ENCODE assay signal across 20 mouse cellular contexts in the genomic region with DNA sequence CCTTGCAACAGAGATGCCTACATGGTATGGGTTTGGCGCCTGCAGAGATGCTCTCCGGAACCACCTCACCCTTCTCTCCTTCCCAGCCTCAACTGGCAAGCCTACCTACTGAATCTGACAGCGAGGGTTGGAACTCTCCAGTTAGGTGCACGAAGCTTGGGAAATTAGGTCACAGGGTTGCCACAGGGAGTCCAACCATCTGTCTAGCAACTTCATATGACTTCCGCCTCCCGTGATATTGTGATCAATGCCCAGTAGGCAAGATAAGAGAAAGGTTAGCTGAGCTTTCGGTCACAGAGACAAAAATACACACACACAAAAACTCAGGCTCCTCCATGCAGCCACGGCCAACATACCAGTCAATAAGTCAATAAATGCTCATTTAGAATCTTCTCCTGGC. TPM values are rescaled to one million over a fixed set of nuclear protein-coding genes. Genes with fewer than 3 reads are reported as not detected.
DNase-seq lines count a peak whose midpoint lies in the region; ATAC-seq lines count a peak whose summit lies in the region.
"Had no signal": no experiment of that assay in that cellular context is flagged by ENCODE, and none has a peak within 500 bp of the region (broad histone marks: within the 10 kb centered on the region; RNA-seq: fewer than 3 reads in every experiment).

No protein-coding gene starts in this region.

- ATAC-seq in heart, embryonic 11.5 days (replicated peaks; ENCODE audit: insufficient number of reproducible peaks, low FRiP score, low TSS enrichment) = no peak
- ATAC-seq in limb, embryonic 12.5 days (ENCODE audit: insufficient number of reproducible peaks, insufficient read depth, low FRiP score, low TSS enrichment, low read depth) = no peak
- ATAC-seq in CD4-positive, CD25-positive, alpha-beta regulatory T cell, adult 4 months = no peak
- ATAC-seq in hindbrain, embryonic 12.5 days (ENCODE audit: low FRiP score) = no peak
- ATAC-seq: forebrain, embryonic 14.5 days; liver, postnatal 0 days; midbrain, embryonic 13.5 days had no signal

- no peak overlapping the region for H3K27ac ChIP-seq in heart, embryonic 11.5 days (ENCODE audit: low read depth, low read length)
- H3K27ac ChIP-seq in limb, embryonic 12.5 days = peak overlapping the region; percentile 74
- H3K27ac ChIP-seq in hindbrain, embryonic 12.5 days = no peak overlapping the region
- H3K27ac ChIP-seq: heart, embryonic 10.5 days; hindbrain, embryonic 13.5 days; limb, embryonic 15.5 days; midbrain, embryonic 13.5 days; neural tube, embryonic 13.5 days had no signal

- WGBS in heart, embryonic 11.5 days (ENCODE audit: insufficient replicate concordance) = 68% methylated on average over 8 of the region's 8 CpGs
- 69% methylated on average over 8 of the region's 8 CpGs for WGBS in limb, embryonic 12.5 days
- WGBS in hindbrain, embryonic 12.5 days = 78% methylated on average over 8 of the region's 8 CpGs

- H3K4me3 ChIP-seq in heart, embryonic 11.5 days (ENCODE audit: low read depth, low read length) = no peak overlapping the region
- H3K4me3 ChIP-seq in limb, embryonic 12.5 days (replicated peaks) = no peak overlapping the region
- H3K4me3 ChIP-seq in hindbrain, embryonic 12.5 days = no peak overlapping the region
- H3K4me3 ChIP-seq: heart, embryonic 10.5 days; hindbrain, embryonic 13.5 days; limb, embryonic 15.5 days; midbrain, embryonic 13.5 days; neural tube, embryonic 13.5 days had no signal

- H3K4me2 ChIP-seq in heart, embryonic 11.5 days = no peak overlapping the region
- H3K4me2 ChIP-seq in limb, embryonic 12.5 days = peak overlapping the region; percentile 25; the same call in 1 of the 2 replicates
- no peak overlapping the region for H3K4me2 ChIP-seq in hindbrain, embryonic 12.5 days (replicated peaks)
- H3K4me2 ChIP-seq: hindbrain, embryonic 13.5 days; limb, embryonic 15.5 days; midbrain, embryonic 13.5 days; neural tube, embryonic 13.5 days had no signal

- no peak overlapping the region for H3K9ac ChIP-seq in heart, embryonic 11.5 days (ENCODE audit: low read depth, low read length)
- no peak overlapping the region for H3K9ac ChIP-seq in limb, embryonic 12.5 days (replicated peaks)
- H3K9ac ChIP-seq in hindbrain, embryonic 12.5 days = no peak overlapping the region
- H3K9ac ChIP-seq: hindbrain, embryonic 13.5 days; limb, embryonic 15.5 days; liver, postnatal 0 days; midbrain, embryonic 13.5 days; neural tube, embryonic 13.5 days had no signal

- H3K27me3 ChIP-seq in heart, embryonic 11.5 days (ENCODE audit: control insufficient read depth, insufficient read depth, low read length) = no peaks in the 10 kb centered on the region
- no peaks in the 10 kb centered on the region for H3K27me3 ChIP-seq in limb, embryonic 12.5 days
- H3K27me3 ChIP-seq in hindbrain, embryonic 12.5 days = no peaks in the 10 kb centered on the region
- H3K27me3 ChIP-seq: hindbrain, embryonic 13.5 days; limb, embryonic 15.5 days; midbrain, embryonic 13.5 days; neural tube, embryonic 13.5 days had no signal

- DNase-seq in heart, adult 18-20 months = peak; percentile 22 to 23
- DNase-seq in cerebellum, adult 18-20 months = peak; percentile 75 to 87
- DNase-seq in cerebellum, postnatal 25 days = peak; percentile 82 to 86
- DNase-seq: adrenal gland, postnatal 36 days; gastrocnemius, postnatal 36 days; heart, postnatal 10 days; kidney, adult 8-10 months; kidney, postnatal 4 days; liver, postnatal 0 days; lung, postnatal 14 days had no signal

- H3K4me1 ChIP-seq in heart, embryonic 11.5 days (ENCODE audit: control insufficient read depth, insufficient read depth, low read length) = peaks cover 12% of the 10 kb centered on the region
- H3K4me1 ChIP-seq in limb, embryonic 12.5 days (replicated peaks) = peaks cover 17% of the 10 kb centered on the region
- peaks cover 15% of the 10 kb centered on the region for H3K4me1 ChIP-seq in hindbrain, embryonic 12.5 days

- H3K36me3 ChIP-seq in heart, embryonic 11.5 days (ENCODE audit: control insufficient read depth, insufficient read depth, low read length) = no peaks in the 10 kb centered on the region
- no peaks in the 10 kb centered on the region for H3K36me3 ChIP-seq in limb, embryonic 12.5 days
- H3K36me3 ChIP-seq in hindbrain, embryonic 12.5 days = no peaks in the 10 kb centered on the region
- H3K36me3 ChIP-seq: heart, embryonic 10.5 days; hindbrain, embryonic 13.5 days; limb, embryonic 15.5 days; midbrain, embryonic 13.5 days; neural tube, embryonic 13.5 days had no signal

- H3K9me3 ChIP-seq in heart, embryonic 11.5 days (replicated peaks; ENCODE audit: control insufficient read depth, low read length) = no peaks in the 10 kb centered on the region
- H3K9me3 ChIP-seq in limb, embryonic 12.5 days = no peaks in the 10 kb centered on the region
- no peaks in the 10 kb centered on the region for H3K9me3 ChIP-seq in hindbrain, embryonic 12.5 days (replicated peaks)
- H3K9me3 ChIP-seq: heart, embryonic 10.5 days; hindbrain, embryonic 13.5 days; limb, embryonic 15.5 days; midbrain, embryonic 13.5 days; neural tube, embryonic 13.5 days had no signal

RNA-seq across cellular contexts. Expression of gene Eps8, which starts 21.6 kb away (rescaled TPM):
- total RNA-seq in heart, adult 18-20 months (2021) = 10 to 100 TPM; 11.4 to 13.5 TPM
- polyA plus RNA-seq in heart, embryonic 11.5 days (2014; fragmentation: Nextera tagmentation; extraction: Ambion mirVana) = 18.7 TPM in 2 replicates
- polyA plus RNA-seq in limb, embryonic 12.5 days (2016; fragmentation: Nextera tagmentation; extraction: Ambion mirVana) = 11.1 and 14.7 TPM in 2 replicates
- under 1 TPM in 1 of 2 experiments, not detected in 1; 0.66 TPM for polyA plus RNA-seq in CD4-positive, CD25-positive, alpha-beta regulatory T cell, adult 4 months (2017; shearing (Covaris generic))
- polyA plus RNA-seq in hindbrain, embryonic 12.5 days (2016; fragmentation: Nextera tagmentation; extraction: Ambion mirVana) = 11.9 and 13.6 TPM in 2 replicates

Comparison
In these comparisons a context has a peak if more than half of its experiments do, and no peak if none do; other contexts are left out.
1. DNase-seq: peak in every context shown above with its lines; median percentile 84 in cerebellum, postnatal 25 days; 81 in cerebellum, adult 18-20 months; 22 in heart, adult 18-20 months.